Mouse (Mus musculus): ENCODE data around the gene Orc5.

Gene Orc5

DNA sequence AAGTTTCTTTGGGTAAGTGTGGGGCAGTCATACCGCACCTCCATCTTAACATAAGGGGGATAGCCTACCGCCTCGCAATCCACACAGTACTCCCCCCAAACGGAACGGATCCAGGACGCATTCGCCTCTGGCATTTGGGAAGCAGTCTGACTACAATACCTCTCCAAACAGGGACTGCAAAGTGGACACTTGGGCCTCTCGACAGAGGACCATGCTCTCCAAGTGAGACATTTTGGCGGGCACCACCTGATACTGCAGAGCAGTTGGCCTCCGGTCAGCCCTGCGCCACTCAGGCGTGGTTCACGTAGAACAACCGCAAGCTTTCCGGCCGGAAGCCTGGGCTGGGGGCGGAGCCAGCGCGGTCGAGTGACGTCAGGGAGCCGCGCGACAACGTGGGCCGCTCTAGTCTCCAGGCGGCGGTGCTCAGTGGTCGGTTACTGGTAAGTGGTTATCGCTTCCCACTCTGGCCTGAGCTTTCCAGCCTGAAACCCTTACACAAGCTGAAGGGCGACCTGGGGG lies at the start of gene Orc5:
Gene Orc5 (minus strand): TSS at position 397 of the 519 bp plus-strand sequence.
- DNase-seq (ENCODE audit: low read depth, low spot score): peak; percentile 94

DNA sequence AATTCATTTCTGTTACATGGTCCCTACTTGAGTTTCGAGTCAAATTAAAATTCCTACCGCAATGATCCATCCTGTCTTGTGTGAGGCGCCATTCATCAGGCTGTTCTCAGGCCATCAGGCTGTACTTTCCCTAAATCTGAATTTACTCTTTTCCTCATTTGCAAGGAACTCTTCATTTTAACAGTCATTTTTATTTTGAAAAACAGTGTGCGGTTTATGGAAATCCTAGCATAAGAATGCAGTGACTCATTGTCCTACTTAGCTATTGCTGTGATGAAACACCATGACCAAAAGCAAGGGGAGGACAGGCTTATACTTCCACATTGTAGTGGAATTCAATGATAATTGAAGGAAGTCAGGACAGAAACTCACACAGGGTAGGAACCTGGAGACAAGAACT lies 46.8 kb upstream of the Orc5 start:
- DNase-seq (ENCODE audit: low read depth, low spot score): no peak

DNA sequence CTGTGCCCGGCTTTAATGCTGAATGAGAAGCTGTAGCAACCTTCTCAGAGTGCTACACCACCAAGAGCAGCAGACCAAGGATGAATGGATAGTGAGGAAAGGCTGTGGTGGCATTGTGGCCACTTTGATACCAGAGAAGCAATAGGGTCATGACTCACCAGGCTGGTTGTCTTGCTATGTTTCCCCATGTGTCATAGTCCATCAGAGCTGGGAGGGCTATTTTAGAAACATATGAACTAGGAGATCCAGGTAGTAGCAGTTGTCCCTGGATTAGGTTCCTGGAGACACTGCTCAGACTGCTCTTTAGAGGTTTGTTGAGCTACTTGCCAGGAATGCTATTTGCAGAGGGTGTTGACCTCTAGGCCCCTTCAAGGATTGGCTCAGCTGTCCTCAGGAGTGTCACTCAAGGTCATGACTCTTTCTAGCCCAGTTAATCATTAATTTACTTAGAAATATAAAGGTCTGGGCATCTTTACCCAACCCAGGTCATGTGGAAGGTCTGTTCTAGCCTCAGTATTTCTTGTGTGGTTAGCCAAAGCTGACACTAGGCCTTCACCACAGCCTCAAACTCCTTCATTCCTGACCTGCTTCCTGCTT lies 39.2 kb upstream of the Orc5 start:
- no peak for DNase-seq (ENCODE audit: low read depth, low spot score)

DNA sequence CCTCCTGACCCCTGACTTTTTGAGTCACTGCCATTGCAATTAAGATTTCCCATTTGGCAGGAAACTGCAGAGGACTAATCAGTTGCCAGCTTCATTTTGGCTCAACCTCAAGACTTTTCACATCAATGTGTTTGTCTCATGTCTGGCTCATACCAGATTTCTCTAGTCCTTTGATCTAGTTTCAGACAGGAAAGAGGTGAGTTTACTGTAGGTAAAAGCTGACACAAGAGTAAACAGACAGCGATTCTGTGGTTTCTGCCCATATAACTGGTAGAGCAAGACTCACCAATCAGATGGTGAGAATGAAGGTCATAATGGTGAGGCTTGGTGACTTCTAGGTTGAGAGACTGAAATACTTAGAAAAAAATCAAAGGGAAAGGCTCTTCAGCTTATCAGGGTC lies 37.3 kb upstream of the Orc5 start:
- no peak for DNase-seq (ENCODE audit: low read depth, low spot score)

DNA sequence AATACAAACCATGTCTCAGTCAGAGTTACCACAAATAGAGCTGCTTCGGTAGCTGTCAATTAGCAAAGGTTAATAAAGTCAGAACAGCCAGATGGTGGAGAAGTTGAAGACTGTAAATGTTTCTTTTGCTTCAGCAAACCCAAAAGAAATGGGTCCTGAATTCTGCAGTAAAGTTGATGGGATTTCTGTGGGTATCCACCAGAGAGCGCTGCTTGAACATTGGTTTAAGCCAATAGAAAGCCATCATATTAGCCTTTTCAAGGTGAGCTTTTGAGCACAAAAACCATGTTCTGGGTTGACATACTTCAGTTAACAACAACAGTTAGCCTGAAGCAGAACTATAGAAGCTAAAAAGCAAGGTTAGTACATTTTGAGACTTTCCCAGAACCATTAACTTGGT lies 34.3 kb upstream of the Orc5 start:
- no peak for DNase-seq (ENCODE audit: low read depth, low spot score)

DNA sequence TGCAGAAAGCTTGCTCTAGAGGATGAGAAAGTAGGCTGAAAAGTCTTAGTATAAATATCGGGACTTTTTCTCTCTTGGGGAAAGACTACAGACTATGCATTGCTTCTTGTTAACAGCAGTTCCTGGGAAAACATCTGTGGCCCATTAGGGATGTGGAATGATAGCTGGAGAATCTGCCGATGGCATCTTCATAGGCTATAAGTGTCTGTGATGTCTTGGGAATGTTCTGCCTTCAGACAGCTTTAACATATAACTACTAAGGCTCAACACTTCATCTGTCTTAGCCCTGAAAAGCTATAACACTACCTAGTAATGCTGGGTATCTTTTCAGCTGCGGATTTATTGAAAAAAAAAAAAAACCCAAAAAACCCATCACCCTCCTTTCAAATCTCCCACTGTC lies 27.8 kb upstream of the Orc5 start:
- no peak for DNase-seq (ENCODE audit: low read depth, low spot score)

DNA sequence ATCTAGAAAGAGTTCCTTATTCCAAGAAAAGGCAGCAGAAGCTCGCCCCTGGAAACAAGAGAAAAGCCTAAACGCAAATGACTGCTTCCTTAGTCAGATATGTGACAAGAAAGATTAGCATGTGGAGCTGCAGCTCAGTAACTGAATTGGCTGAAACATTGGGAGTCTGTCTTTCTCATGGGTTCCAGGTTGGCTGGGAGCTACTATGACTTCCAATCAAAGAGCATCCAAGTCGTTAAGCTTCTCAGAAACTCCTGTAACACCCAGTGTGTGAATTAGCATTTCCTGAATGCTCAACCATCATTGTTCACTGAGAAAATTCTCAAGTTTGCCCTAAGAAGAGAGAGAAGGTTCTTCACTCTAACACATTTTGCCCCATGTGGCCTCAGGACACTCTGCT lies 24.5 kb upstream of the Orc5 start:
- DNase-seq (ENCODE audit: low read depth, low spot score): no peak

DNA sequence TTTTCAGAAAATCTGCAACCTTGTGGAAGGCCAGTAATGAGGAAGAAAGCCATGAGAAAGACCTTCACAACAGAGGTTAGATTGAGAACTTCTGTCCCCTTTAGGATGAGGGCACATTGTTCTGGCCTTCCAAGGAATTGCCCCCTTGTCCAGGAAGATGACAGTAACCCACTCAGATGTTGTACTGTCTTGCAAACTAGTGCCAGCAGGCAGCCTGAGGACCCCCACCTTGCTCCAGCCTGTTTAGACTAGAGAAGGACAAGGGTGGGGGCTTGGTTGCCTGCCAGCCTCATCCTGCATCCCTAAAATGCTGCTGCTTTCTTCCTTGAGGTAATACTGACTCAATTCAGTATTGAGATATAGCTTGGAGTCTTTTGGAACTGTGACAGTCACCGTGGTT lies 23.9 kb upstream of the Orc5 start:
- DNase-seq (ENCODE audit: low read depth, low spot score): no peak

DNA sequence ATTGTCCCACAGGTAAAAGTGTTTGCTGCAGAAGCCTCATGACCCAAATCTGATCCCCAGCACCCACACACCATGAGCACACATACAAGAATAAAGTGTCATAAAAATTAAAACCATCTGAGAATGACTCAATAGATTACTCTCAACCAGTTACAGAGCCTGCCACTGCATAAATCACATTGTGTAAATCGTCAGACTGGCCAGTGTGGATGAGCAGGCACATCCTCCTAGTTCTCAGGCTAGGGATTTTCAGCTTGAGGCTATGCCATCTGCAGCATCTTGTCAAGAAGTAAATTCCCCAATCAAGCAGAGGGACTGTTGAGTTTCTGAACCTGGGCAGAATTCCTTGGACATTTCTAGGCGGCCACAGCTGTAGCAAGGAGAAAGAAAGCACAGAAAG lies 23.5 kb upstream of the Orc5 start:
- DNase-seq (ENCODE audit: low read depth, low spot score): no peak

DNA sequence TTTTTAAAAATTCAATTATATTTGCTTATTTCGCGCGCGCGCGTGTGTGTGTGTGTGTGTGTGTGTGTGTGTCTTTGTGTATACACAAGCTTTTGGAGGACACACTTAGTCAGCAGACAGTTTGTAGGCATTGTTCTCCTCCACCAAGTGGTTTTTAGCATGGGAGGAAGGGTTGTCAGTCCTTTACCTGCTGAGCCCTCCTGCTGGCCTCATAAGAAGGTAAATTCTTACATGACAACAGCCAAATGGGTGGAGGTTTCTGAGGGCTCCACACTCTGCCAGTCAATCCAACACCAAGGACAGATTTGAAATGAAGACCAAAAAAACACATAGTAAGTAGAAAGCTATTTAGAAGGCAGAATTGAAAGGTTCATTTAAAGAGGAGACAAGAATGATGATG lies 22.7 kb upstream of the Orc5 start:
- DNase-seq (ENCODE audit: low read depth, low spot score): no peak

DNA sequence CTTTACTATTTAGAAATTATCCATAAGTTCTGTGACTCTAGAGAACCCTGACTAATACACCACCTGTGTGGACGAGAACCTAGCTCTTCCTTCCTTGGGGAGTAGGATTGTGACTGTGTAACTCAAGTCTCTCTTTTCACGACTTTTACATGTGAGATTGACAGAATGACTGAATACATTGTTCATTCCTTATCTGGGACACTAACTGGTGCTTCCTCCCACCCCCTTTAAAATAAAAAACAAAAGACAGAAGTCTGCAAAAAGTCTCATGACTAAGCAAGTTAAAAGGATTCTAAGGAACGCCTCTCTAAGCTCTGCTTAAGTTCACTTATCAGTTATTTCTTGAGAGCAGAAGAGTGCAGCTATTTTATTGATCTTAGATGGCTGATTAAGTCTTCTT lies 22.2 kb upstream of the Orc5 start:
- DNase-seq (ENCODE audit: low read depth, low spot score): no peak

DNA sequence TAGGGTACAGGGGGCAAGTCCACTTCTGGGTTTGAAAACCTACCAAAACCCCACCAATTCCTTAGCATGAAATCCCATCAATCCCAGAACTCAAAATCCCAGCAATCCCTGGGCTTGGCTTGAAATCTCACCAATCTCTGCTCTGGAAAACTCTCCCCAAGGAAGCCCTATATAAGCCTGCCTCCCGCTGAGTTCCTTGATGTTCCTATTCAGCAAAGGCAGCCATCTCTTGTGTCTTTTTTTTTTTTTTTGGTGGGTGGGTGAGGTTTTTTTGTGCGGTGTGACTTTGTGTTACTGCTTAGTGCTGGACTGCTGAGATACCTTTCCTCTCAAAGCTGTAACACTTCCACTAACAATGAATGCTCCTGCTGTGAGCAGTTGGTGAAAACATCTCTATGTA lies 15.5 kb upstream of the Orc5 start:
- no peak for DNase-seq (ENCODE audit: low read depth, low spot score)

DNA sequence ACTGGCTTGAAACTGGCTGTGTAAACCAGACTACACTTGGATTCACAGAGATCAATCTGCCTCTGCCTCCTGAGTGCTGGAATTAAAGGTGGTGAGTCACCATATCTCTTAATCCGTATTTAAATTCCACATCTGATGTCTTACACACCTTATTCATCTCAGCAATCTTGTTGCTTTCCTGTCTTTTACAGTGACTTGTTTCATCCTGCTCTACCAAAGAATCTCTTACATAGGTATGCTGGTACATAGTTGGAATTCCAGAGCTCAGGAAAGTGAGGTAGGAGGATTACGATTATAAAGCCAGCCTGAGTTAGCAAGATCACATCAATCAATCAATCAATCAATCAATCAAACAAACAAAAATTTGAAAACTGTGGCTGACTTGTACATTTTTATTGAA lies 9.6 kb upstream of the Orc5 start:
- no peak for DNase-seq (ENCODE audit: low read depth, low spot score)

DNA sequence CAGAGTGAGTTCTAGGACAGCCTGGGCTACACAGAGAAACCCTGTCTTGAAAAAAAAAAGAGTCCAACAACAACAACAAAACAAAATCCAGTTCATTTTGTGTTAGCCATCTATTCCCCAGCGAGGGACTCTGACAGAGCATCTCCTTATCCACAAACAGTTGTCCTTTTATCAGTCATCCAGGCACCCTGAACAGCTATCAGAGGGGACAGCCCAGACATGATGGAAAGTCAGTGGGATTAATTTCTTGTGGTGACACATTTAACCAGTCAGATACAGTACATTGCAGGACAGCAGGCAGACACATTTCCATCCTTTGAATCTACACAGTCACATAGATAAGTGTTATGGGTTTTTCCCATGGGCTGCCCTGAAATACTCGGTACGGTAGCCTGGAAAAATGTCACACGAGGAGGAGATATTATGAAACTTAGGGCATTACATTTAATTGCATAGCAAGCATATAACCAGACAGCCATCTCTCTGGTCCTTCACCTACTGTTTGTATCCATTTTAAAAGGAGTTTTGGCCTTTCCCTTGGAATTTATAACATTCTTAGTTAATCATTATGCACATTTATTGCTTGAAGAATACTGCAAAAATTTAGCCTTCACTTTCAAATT lies 7.4 kb upstream of the Orc5 start:
- peak; percentile 64 for DNase-seq (ENCODE audit: low read depth, low spot score)

DNA sequence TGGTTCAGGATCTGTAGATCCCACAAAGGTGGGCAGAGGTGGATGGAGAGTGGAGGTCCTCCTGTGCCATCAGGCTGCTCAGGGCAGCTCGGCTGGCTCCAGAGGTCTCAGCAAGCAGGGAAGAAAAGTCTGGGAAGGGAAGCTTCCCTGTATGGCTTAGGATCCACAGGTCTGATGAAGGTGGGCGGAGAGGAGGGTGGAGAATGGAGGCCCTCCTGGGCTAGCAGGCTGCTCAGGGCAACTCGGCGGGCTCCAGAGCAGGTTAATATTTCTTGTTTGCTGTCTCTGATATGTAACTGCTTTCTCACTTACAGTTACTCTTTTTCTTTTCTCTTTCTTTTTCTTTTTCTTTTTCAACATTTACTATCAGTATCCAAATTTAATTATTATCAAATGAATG lies 6.5 kb upstream of the Orc5 start:
- no peak for DNase-seq (ENCODE audit: low read depth, low spot score)

DNA sequence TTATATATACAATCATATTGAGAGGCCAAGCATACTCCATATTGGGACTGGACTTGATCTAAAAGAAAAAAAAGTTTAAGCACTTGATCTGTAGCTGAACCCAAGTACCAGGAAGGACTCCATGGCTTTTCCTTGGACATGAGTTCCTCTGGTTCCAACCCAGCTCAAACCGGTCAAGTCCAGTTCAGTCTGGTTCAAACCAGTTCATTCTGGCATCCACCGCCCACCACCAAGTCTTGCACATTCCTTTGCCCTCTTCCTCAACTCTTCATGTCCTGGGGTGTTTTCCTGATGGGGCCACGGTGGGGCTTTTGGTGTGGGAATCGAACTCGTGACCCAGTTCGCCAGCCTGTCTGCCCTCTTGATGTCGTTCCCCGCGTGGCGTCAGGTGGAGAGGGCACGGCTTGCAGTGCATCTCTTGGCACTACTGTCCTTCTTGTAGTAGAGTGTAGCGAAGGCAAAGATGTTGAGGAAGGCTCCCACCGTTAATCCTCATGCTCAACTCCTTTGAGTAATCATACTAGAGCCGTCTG lies 2.1 kb upstream of the Orc5 start:
- DNase-seq (ENCODE audit: low read depth, low spot score): no peak

DNA sequence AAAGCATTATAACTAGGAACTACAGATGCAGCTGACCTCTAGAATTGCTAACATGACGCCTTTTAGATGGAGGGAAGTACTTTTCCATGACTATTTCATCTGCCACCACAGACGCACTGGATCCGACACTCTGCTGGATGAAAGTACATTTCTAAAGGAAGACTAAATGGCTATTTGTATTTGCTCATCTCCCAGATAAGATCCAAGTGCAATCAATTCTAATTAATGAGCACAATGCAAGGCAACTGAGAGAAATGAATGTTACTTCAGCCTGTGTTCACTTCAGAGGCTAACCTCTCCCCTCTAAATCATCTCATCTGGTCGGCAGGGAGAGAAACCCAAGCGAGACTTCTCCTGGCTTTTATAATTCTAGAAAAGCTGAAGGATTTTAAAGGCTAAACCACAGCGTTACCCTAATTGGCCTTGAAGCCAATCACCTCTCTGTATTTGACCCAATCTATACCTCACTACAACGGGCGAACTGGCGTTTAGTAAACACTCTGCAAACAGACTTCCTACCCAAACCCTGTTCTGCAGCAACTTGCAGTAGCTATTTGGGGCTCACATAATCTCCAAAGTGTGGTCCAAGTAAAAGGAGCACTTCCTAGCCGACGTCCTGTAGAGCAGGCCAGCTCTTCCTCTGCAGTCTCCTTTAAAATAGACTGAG lies 730 bp downstream of the Orc5 start:
- DNase-seq (ENCODE audit: low read depth, low spot score): no peak

DNA sequence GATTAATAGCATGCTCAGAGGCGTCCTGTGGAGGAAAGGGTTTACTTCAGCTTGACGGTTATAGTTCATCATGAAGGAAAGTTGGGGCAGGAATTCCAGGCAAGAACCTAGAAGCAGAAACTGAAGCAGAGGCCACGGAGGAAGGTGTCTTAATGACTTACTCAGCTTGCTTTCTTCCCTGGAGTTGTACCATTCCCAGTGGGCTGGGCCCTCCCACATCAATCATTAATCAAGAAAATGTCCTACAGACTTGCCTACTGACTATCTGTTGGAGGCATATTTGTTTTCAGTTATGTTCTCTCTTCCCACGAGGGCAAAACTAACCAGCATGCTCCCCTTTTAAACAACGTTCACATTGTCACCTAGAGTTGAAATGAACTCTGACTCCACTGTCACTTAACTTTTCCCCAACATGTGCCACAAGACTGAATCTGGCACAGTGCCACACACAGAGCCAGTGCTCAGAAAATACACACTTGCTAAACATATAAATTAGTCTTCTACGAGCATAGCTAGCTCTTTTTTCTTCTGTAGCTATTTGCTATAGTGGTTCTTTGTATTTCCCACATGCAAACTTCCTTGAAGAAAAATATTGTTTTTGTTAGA lies 1.6 kb downstream of the Orc5 start:
- DNase-seq (ENCODE audit: low read depth, low spot score): no peak

DNA sequence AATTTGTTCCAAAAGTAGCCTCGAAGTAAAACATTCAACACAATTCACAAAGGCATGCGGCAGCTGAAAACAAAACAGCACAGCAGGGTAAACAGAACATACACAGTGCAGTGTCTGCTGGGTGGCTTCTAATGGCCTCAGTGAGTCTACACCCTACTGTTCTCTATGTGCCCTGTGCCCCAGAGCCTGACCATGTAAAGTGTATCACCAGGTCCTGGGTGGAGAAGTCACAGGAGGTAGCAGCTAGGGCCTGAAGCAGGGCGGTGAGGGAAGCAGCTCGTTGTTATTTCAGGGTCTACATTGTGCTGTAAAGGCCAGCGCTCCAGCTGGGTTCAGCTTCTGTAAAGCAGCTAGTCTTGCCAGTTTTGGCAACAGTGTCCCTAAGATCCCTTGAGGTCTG lies 3.7 kb downstream of the Orc5 start:
- no peak for DNase-seq (ENCODE audit: low read depth, low spot score)

DNA sequence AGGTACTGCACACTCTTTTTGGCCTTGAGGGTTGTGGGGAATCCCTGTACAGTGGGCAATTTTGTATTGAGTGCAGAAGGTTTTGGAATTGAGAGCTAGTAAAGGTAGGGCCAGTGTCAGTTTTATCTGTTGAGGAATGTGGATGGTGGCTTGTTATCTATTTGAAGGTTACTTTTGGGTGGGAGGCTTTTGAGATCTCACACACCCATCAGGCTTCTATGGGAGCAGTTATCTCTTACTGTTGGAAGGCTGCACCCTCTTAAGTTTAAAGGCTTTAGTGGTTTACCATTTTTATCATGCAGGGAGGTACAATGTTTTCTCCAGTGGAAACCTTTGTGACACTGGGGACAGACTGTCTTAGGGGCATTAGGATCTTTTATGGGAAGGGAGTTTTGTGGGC lies 4.9 kb downstream of the Orc5 start:
- DNase-seq (ENCODE audit: low read depth, low spot score): no peak

DNA sequence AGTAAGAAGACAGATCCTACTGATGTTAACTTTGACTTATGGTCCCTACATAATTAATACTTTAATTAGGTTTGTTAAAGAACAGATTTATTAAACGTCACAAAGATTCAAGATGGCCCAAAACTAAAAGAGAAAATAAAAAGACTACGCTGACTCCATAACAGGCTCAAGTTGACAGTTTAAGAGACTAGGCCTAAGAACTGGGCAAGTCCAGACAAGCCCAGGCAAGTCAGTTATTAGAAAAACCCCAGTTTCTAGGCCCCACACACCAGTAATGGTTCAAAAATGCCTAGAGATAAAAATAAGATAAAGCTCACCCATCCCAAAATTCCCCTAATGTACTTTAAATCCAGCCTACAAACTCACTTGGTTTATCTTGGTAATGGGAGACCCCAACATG lies 7.6 kb downstream of the Orc5 start:
- DNase-seq (ENCODE audit: low read depth, low spot score): no peak

DNA sequence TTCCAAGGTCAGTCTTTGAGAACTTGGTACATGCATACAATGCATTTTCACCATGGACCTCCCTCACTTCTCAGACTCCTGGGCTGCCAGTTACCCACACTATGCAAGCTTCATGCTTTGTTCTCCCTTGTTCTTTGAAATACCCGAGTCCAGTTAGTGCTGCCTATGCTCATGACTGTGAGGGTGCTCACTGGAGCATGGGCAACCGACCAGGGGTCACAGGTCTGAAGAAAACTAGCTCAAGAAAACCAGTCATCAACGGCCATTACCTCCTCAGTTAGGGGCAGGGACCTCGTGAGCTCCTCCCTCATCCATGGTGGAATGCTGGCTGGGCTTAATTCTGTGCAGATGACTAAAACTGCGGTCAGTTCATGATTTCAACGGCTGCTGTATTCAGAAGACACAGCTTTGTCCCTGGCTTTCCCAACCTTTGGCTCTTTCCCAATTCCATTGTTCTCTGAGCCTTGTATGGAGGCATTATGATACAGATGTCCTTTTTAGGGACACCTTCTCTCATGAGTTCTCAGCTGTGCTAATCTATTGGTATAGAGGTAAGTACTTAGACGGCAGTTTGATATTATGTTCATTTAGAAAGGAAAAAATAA lies 11.1 kb downstream of the Orc5 start:
- no peak for DNase-seq (ENCODE audit: low read depth, low spot score)
